Mouse (Mus musculus) gastrocnemius, postnatal 36 days (tissue): ENCODE results near the gene Elavl2. TPM values are rescaled to one million over a fixed set of nuclear protein-coding genes. Genes with fewer than 3 reads are reported as not detected.

Experiments used
- DNase-seq, 2 experiments: peaks; one replicate each; pipeline ENCODE4 v3.0.0; 2022
- intact Hi-C: fragments of 180-260 bp; cut with DNase I; formaldehyde crosslinking; loops from one replicate; pipeline ENCODE4 v1.15.1; 2025
- long read RNA-seq, 2 experiments: library from polyadenylated mRNA; stranded (forward); transcript quantifications; one replicate each; pipeline ENCODE4 v2.0.0; 2021
- total RNA-seq, 2 experiments: library from RNA; stranded (reverse); gene quantifications; 2 replicates each; pipeline ENCODE4 v1.2.3; 2021

Elavl2 gene
- total RNA-seq, result under 1 TPM; 0.12 to 0.20 TPM
- long read RNA-seq, experiment 1, result 0 reads
- long read RNA-seq, experiment 2, result 0 reads

- no peak for DNase-seq
- intact Hi-C loops, result no loop called here
Measured at GRCm38 (mm10) chr4:91400423-91400822, at the start of gene Elavl2. Gene Elavl2, minus strand, starts transcription at chr4:91400785.

GRCm38 (mm10) chr4:91447887-91448286 lies 47.3 kb upstream of the Elavl2 start:
- intact Hi-C loops, result no loop called here
- no peak for DNase-seq

- intact Hi-C loops, result no loop called here
- DNase-seq, result no peak
Measured at GRCm38 (mm10) chr4:91415582-91415981, 15.0 kb upstream of the Elavl2 start.

GRCm38 (mm10) chr4:91405047-91405446 lies 4.5 kb upstream of the Elavl2 start:
- DNase-seq, result no peak
- intact Hi-C loops, result no loop called here

GRCm38 (mm10) chr4:91399510-91400196 lies 932 bp downstream of the Elavl2 start:
- no peak for DNase-seq
- intact Hi-C loops, result no loop called here

- no peak for DNase-seq
- intact Hi-C loops, result no loop called here
Measured at GRCm38 (mm10) chr4:91391987-91392598, 8.5 kb downstream of the Elavl2 start.

- intact Hi-C loops, result loop anchor here (10.0 kb wide), 1 partner anchor 303 kb away; no protein-coding TSS in a partner anchor
Measured at GRCm38 (mm10) chr4:91387701-91388100, 12.9 kb downstream of the Elavl2 start.

GRCm38 (mm10) chr4:91381201-91381627 lies 19.4 kb downstream of the Elavl2 start:
- DNase-seq, result no peak
- intact Hi-C loops, result loop anchor here (10.0 kb wide), 1 partner anchor 296 kb away; no protein-coding TSS in a partner anchor

More at GRCm38 (mm10) chr4:91387701-91388100, 12.9 kb downstream of the Elavl2 start:
- no peak for DNase-seq

- intact Hi-C loops, result loop anchor here (10.0 kb wide), 1 partner anchor 296 kb away; no protein-coding TSS in a partner anchor
- no peak for DNase-seq
Measured at GRCm38 (mm10) chr4:91380341-91381117, 20.1 kb downstream of the Elavl2 start.

GRCm38 (mm10) chr4:91379559-91379958 lies 21.0 kb downstream of the Elavl2 start:
- intact Hi-C loops, result no loop called here
- no peak for DNase-seq

GRCm38 (mm10) chr4:91376317-91376910 lies 24.2 kb downstream of the Elavl2 start:
- intact Hi-C loops, result no loop called here
- DNase-seq, result peak; percentile 58 to 71

GRCm38 (mm10) chr4:91375372-91375687 lies 25.3 kb downstream of the Elavl2 start:
- intact Hi-C loops, result no loop called here
- no peak for DNase-seq

- intact Hi-C loops, result no loop called here
- peak in 1 of 2 experiments; percentile 5 for DNase-seq
Measured at GRCm38 (mm10) chr4:91374571-91375371, 25.8 kb downstream of the Elavl2 start.

- intact Hi-C loops, result no loop called here
Measured at GRCm38 (mm10) chr4:91372844-91373243, 27.7 kb downstream of the Elavl2 start.

GRCm38 (mm10) chr4:91371819-91372215 lies 28.8 kb downstream of the Elavl2 start:
- intact Hi-C loops, result no loop called here
- DNase-seq, result no peak

More at GRCm38 (mm10) chr4:91372844-91373243, 27.7 kb downstream of the Elavl2 start:
- no peak for DNase-seq

- no peak for DNase-seq
- intact Hi-C loops, result no loop called here
Measured at GRCm38 (mm10) chr4:91371131-91371818, 29.3 kb downstream of the Elavl2 start.

GRCm38 (mm10) chr4:91365276-91365675 lies 35.3 kb downstream of the Elavl2 start:
- no peak for DNase-seq

GRCm38 (mm10) chr4:91363963-91364362 lies 36.6 kb downstream of the Elavl2 start:
- no peak for DNase-seq
- intact Hi-C loops, result no loop called here

More at GRCm38 (mm10) chr4:91365276-91365675, 35.3 kb downstream of the Elavl2 start:
- intact Hi-C loops, result no loop called here

- no peak for DNase-seq
- intact Hi-C loops, result no loop called here
Measured at GRCm38 (mm10) chr4:91362520-91362919, 38.1 kb downstream of the Elavl2 start.
